Mouse (Mus musculus): ENCODE data around the gene Castor2.

Gene Castor2

GRCm38 (mm10) chr5:134099496-134100211 is at the start of gene Castor2:
TSS of gene Castor2 (plus strand) at chr5:134099711.
- in situ Hi-C loops (cut with MboI; ENCODE audit: low pct_unique_long_range_greater_than_20kb in 1 of 2, low sequenced_read_pairs in 2 of 2, unreplicated experiment in 1 of 2), result no loop called here

- in situ Hi-C loops (cut with MboI; ENCODE audit: low pct_unique_long_range_greater_than_20kb in 1 of 2, low sequenced_read_pairs in 2 of 2, unreplicated experiment in 1 of 2), result no loop called here
Measured at GRCm38 (mm10) chr5:134050711-134051110, 48.8 kb upstream of the Castor2 start.

- in situ Hi-C loops (cut with MboI; ENCODE audit: low pct_unique_long_range_greater_than_20kb in 1 of 2, low sequenced_read_pairs in 2 of 2, unreplicated experiment in 1 of 2), result no loop called here
Measured at GRCm38 (mm10) chr5:134052614-134053013, 46.9 kb upstream of the Castor2 start.

DNA sequence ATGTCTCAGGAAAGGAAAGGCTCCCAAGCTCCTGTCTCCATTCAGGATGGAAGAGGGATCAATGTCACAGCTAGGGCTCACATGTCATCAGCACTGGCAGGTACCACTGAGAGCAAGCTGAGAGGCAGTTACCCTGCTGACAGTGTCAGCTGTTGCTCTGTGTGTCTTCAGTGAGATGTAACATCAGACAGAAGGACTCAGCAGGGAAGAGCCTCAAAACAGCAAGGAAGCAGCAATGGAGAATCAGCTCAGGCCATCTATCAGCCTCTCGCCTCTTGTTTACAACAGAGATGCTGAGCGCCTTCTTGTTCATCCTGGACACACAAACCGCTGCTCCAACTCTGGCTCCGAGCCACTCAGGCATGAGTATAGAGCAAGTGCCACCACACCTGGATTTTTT is 45.0 kb upstream of the Castor2 start:
- in situ Hi-C loops (cut with MboI; ENCODE audit: low pct_unique_long_range_greater_than_20kb in 1 of 2, low sequenced_read_pairs in 2 of 2, unreplicated experiment in 1 of 2), result no loop called here

DNA sequence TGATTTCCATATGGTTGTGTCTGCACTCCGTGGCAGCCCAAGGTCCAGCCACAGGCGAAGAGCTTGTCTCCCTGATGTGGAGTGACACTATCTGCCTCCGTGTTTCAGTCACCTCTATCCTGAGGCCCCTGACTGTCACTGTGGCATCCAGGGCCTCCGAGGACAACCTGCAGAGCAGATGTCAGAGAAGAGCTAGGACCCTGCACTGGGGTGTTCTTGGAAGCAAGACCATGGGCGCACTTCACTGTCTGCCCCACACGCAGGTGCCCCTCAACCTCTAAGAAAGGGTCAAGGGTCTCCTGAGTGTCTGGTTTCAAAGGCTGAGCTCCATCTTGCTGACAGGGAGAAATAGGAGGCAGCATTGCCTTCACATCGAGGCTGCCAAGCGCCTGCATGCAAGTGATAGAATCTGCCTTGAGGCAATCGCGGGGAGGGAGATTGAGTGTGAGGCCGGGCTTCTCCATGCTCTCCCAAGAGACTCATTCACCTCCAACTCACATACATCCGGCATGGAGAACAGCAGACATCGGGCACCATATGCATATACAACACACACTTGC is 40.6 kb upstream of the Castor2 start:
- in situ Hi-C loops (cut with MboI; ENCODE audit: low pct_unique_long_range_greater_than_20kb in 1 of 2, low sequenced_read_pairs in 2 of 2, unreplicated experiment in 1 of 2), result no loop called here

DNA sequence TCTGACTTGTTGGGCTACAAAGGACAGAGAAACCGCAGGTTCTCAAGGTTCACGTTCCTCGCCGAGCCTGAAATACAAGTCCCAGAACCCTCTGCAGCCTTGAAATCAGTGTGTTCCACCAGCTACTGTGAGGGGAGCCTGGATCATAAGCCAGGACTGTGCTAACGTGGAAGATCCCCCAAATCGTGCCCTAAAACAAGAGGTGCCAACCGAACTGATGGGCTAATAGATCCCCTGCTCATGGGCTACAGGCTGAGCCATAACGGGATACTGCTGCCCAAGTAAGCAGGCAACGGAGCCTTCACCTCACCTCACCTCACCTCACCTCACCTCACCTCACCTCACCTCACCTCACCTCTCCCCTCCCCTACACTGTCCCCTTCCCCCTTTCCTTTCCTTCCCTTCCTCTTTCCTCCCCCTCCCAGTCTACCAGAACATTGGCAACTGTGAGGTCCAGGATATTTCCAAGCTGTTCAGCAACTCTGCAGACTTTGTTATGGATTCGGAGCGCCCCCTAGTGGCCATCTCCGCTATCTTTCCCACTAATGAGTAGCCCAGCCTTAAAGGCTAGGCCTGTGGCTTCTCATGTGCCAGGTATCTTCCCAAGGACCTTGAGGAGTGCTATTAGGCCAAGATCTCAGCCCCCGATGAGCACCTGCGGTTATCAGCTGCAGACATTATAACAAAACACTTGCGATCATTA is 36.0 kb upstream of the Castor2 start:
- in situ Hi-C loops (cut with MboI; ENCODE audit: low pct_unique_long_range_greater_than_20kb in 1 of 2, low sequenced_read_pairs in 2 of 2, unreplicated experiment in 1 of 2), result no loop called here

DNA sequence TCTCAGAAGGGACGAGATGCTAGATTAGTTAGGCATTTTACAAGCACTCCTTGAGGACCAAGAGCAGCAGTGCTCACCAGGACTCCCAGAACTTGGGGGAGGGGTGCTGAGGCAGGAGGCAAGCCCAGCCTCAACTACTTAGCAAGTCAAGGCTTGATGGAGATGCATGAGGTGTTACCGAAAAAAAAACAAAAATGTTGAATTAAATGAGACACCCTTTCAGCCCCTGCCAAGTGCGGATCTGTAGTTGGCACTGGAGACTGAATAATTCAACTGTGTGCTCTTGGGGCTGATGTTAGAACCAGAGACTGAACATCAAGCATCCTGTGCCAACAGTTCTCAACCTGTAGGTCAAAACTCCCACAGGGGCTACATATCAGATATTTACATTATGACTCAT is 33.2 kb upstream of the Castor2 start:
- in situ Hi-C loops (cut with MboI; ENCODE audit: low pct_unique_long_range_greater_than_20kb in 1 of 2, low sequenced_read_pairs in 2 of 2, unreplicated experiment in 1 of 2), result no loop called here

GRCm38 (mm10) chr5:134067924-134068323 is 31.6 kb upstream of the Castor2 start:
- in situ Hi-C loops (cut with MboI; ENCODE audit: low pct_unique_long_range_greater_than_20kb in 1 of 2, low sequenced_read_pairs in 2 of 2, unreplicated experiment in 1 of 2), result no loop called here

- in situ Hi-C loops (cut with MboI; ENCODE audit: low pct_unique_long_range_greater_than_20kb in 1 of 2, low sequenced_read_pairs in 2 of 2, unreplicated experiment in 1 of 2), result no loop called here
Measured at GRCm38 (mm10) chr5:134073512-134074041, 25.9 kb upstream of the Castor2 start.

- in situ Hi-C loops (cut with MboI; ENCODE audit: low pct_unique_long_range_greater_than_20kb in 1 of 2, low sequenced_read_pairs in 2 of 2, unreplicated experiment in 1 of 2), result no loop called here
Measured at GRCm38 (mm10) chr5:134074368-134074767, 25.1 kb upstream of the Castor2 start.

DNA sequence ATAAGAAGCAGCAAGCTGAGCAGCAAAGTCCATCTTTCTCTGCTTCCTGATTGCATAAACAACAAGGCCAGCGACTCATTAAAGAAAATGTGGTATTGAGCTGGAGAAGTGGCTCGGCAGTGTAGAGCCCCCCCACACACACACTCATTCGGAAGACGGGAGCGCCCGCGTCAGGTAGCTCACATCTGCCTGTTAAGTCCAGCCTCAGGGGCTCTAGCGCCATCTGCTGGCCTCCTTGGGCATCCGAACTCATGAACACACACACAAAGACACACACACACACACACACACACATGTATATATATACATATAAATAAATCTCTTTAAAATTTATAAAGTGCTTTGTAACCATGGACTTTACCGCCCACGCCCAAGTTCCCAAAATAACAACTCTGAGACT is 23.3 kb upstream of the Castor2 start:
- in situ Hi-C loops (cut with MboI; ENCODE audit: low pct_unique_long_range_greater_than_20kb in 1 of 2, low sequenced_read_pairs in 2 of 2, unreplicated experiment in 1 of 2), result no loop called here

- in situ Hi-C loops (cut with MboI; ENCODE audit: low pct_unique_long_range_greater_than_20kb in 1 of 2, low sequenced_read_pairs in 2 of 2, unreplicated experiment in 1 of 2), result no loop called here
Measured at GRCm38 (mm10) chr5:134080685-134081548, 18.6 kb upstream of the Castor2 start.

- in situ Hi-C loops (cut with MboI; ENCODE audit: low pct_unique_long_range_greater_than_20kb in 1 of 2, low sequenced_read_pairs in 2 of 2, unreplicated experiment in 1 of 2), result no loop called here
Measured at GRCm38 (mm10) chr5:134085227-134085626, 14.3 kb upstream of the Castor2 start.

DNA sequence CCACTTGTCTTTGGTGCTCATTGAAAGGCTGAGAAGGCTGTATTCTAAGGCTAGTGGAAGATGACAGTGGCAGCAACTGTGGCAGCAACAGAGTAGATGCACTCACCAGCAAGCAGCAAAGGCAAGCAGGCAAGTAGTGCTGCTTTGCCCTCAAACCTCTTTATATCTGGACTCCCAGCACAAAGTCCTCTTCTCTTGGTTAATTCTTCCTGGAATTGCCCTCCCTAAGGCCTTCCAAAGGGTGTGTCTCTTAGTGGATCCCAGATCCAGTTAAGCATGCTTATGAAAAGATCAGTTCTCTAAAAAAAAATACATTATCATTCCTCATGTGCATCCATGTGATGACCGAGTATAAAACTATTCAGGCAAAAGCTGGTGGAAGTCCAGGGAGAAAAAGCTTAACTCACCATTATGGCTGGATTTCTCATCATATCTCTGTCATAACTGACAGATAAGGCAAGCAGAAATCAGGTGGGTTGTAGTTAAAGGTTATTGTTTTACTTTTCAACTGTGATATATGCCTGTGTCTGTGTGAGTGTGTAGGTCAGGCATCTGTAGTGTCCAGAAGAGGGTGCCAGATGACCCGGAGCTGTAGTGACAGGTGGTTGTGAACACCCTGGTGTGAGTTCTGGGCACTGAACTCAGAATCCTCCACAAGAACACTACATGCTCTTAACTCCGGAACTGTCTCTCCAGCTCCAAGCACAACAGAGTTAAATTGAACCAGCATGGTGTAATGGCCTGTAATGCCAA is 13.4 kb upstream of the Castor2 start:
- in situ Hi-C loops (cut with MboI; ENCODE audit: low pct_unique_long_range_greater_than_20kb in 1 of 2, low sequenced_read_pairs in 2 of 2, unreplicated experiment in 1 of 2), result no loop called here

GRCm38 (mm10) chr5:134087211-134087610 is 12.3 kb upstream of the Castor2 start:
- in situ Hi-C loops (cut with MboI; ENCODE audit: low pct_unique_long_range_greater_than_20kb in 1 of 2, low sequenced_read_pairs in 2 of 2, unreplicated experiment in 1 of 2), result no loop called here

- in situ Hi-C loops (cut with MboI; ENCODE audit: low pct_unique_long_range_greater_than_20kb in 1 of 2, low sequenced_read_pairs in 2 of 2, unreplicated experiment in 1 of 2), result no loop called here
Measured at GRCm38 (mm10) chr5:134095766-134096165, 3.7 kb upstream of the Castor2 start.

DNA sequence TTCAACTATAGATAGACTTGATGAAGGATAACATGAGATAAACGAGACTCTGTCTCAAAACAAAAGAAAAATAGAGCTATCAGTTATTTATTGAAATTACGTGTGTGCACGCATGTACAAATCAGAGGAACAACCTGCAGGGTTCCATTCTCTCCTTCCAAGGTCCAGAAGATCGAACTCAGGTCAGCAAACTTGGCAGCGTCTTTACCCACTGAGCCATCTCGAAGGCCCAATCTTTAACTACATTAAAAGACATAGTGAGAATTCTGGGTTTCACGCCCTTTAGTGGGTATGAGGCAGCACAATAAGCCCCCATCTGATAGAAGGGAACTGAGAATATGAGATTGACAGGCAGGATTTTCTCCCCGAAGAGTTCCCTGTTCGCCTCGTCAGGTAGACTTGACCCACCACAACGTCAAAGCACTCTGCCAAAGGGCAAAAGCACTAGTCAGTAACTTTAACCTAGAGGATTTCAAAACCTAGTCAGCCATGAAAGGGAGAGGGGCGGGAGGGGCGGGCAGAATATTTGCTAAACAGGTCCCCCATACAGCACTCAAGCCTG is 1.1 kb upstream of the Castor2 start:
- in situ Hi-C loops (cut with MboI; ENCODE audit: low pct_unique_long_range_greater_than_20kb in 1 of 2, low sequenced_read_pairs in 2 of 2, unreplicated experiment in 1 of 2), result no loop called here

GRCm38 (mm10) chr5:134098976-134099375 is 535 bp upstream of the Castor2 start:
- in situ Hi-C loops (cut with MboI; ENCODE audit: low pct_unique_long_range_greater_than_20kb in 1 of 2, low sequenced_read_pairs in 2 of 2, unreplicated experiment in 1 of 2), result no loop called here

Measured in mouse embryonic stem cell (cell line).